ENCODE assay signal across 27 mouse cellular contexts in genomic region chr10:115518845-115519244, GRCm38 (mm10). TPM values are rescaled to one million over a fixed set of nuclear protein-coding genes. Genes with fewer than 3 reads are reported as not detected.
"Had no signal": no experiment of that assay in that cellular context is flagged by ENCODE, and none has a peak within 500 bp of the region (broad histone marks: within the 10 kb centered on the region; RNA-seq: fewer than 3 reads in every experiment).

No protein-coding gene starts in this region.

- H3K9ac ChIP-seq: lung, embryonic 14.5 days; midbrain, embryonic 12.5 days; neural tube, embryonic 13.5 days; neural tube, embryonic 15.5 days had no signal

- H3K9me3 ChIP-seq: midbrain, embryonic 10.5 days; midbrain, embryonic 12.5 days; neural tube, embryonic 13.5 days; neural tube, embryonic 15.5 days had no signal

- H3K4me3 ChIP-seq: midbrain, embryonic 10.5 days; midbrain, embryonic 12.5 days; myocyte; neural tube, embryonic 13.5 days; neural tube, embryonic 15.5 days had no signal

- H3K36me3 ChIP-seq: midbrain, embryonic 10.5 days; midbrain, embryonic 12.5 days; neural tube, embryonic 13.5 days; neural tube, embryonic 15.5 days had no signal

- H3K27ac ChIP-seq: midbrain, embryonic 10.5 days; midbrain, embryonic 12.5 days; neural tube, embryonic 13.5 days; neural tube, embryonic 15.5 days had no signal

- ATAC-seq: midbrain, embryonic 16.5 days had no signal

- DNase-seq: lung, adult 18-20 months; lung, embryonic 14.5 days; lung, postnatal 4 days; midbrain, embryonic 14.5 days; retina, postnatal 1 day; right cerebral cortex, adult 18-20 months; right cerebral cortex, postnatal 25 days; right cerebral cortex, postnatal 4 days; spleen, adult 18-20 months; thymus, adult 18-20 months; thymus, postnatal 14 days; thymus, postnatal 36 days had no signal

- H3K4me2 ChIP-seq: lung, embryonic 14.5 days; midbrain, embryonic 12.5 days; neural tube, embryonic 13.5 days; neural tube, embryonic 15.5 days had no signal

- H3K27me3 ChIP-seq: neural tube, embryonic 13.5 days; neural tube, embryonic 15.5 days had no signal

RNA-seq across cellular contexts. Expression of gene A930009A15Rik, which starts 50.9 kb away (rescaled TPM):
- total RNA-seq: megakaryocyte, adult 5-6 weeks; megakaryocyte-erythroid progenitor cell, adult 5-6 weeks had no signal
- polyA plus RNA-seq: liver, embryonic 16.5 days; lung, embryonic 14.5 days; lung, embryonic 16.5 days; myocyte; neural tube, embryonic 11.5 days; small intestine, adult 2 months; stomach, embryonic 14.5 days; stomach, embryonic 16.5 days; thymus, postnatal 0 days had no signal
